Mouse (Mus musculus): ENCODE results near the gene Sez6l2.

The Sez6l2 gene

GRCm38 (mm10) chr7:127008239-127009019 lies 58.1 kb downstream of the Sez6l2 start:
- peak; percentile 83 to 85 for DNase-seq (ENCODE audit: low spot score in 2 of 2)

GRCm38 (mm10) chr7:127009307-127010085 lies 59.1 kb downstream of the Sez6l2 start:
- no peak for DNase-seq (ENCODE audit: low spot score in 2 of 2)

GRCm38 (mm10) chr7:127011051-127011450 lies 60.7 kb downstream of the Sez6l2 start:
- DNase-seq (ENCODE audit: low spot score in 2 of 2): no peak

- DNase-seq (ENCODE audit: low spot score in 2 of 2): no peak
Observed at GRCm38 (mm10) chr7:127011717-127012116, 61.4 kb downstream of the Sez6l2 start.

GRCm38 (mm10) chr7:127012374-127012773 lies 62.0 kb downstream of the Sez6l2 start:
- no peak for DNase-seq (ENCODE audit: low spot score in 2 of 2)

GRCm38 (mm10) chr7:127012845-127013244 lies 62.5 kb downstream of the Sez6l2 start:
- no peak for DNase-seq (ENCODE audit: low spot score in 2 of 2)

- no peak for DNase-seq (ENCODE audit: low spot score in 2 of 2)
Observed at GRCm38 (mm10) chr7:127013385-127013784, 63.0 kb downstream of the Sez6l2 start.

GRCm38 (mm10) chr7:127014320-127014719 lies 64.0 kb downstream of the Sez6l2 start, which contains the start of gene Mvp:
Gene Mvp (minus strand): TSS chr7:127014621.
- DNase-seq (ENCODE audit: low spot score in 2 of 2): peak in 1 of 2 experiments; percentile 13

- DNase-seq (ENCODE audit: low spot score in 2 of 2): no peak
Observed at GRCm38 (mm10) chr7:127014993-127015392, 64.6 kb downstream of the Sez6l2 start.

- no peak for DNase-seq (ENCODE audit: low spot score in 2 of 2)
Observed at GRCm38 (mm10) chr7:127016081-127016480, 65.7 kb downstream of the Sez6l2 start.

GRCm38 (mm10) chr7:127016481-127016485 lies 65.9 kb downstream of the Sez6l2 start, which contains the start of gene Pagr1b:
Gene Pagr1b (minus strand): TSS chr7:127016484.
- no peak for DNase-seq (ENCODE audit: low spot score in 2 of 2)

GRCm38 (mm10) chr7:127016486-127016938 lies 66.1 kb downstream of the Sez6l2 start:
- DNase-seq (ENCODE audit: low spot score in 2 of 2): peak in 1 of 2 experiments; percentile 65

GRCm38 (mm10) chr7:127016971-127017949 lies 66.9 kb downstream of the Sez6l2 start, which contains the start of gene Pagr1a:
Gene Pagr1a (minus strand): TSS chr7:127017352.
- peak; percentile 98 for DNase-seq (ENCODE audit: low spot score in 2 of 2)

- no peak for DNase-seq (ENCODE audit: low spot score in 2 of 2)
Observed at GRCm38 (mm10) chr7:127017950-127018345, 67.6 kb downstream of the Sez6l2 start.

GRCm38 (mm10) chr7:127018416-127019305 lies 68.3 kb downstream of the Sez6l2 start:
- DNase-seq (ENCODE audit: low spot score in 2 of 2): peak in 1 of 2 experiments; percentile 21

- no peak for DNase-seq (ENCODE audit: low spot score in 2 of 2)
Observed at GRCm38 (mm10) chr7:127019306-127019960, 69.1 kb downstream of the Sez6l2 start.

- peak in 1 of 2 experiments; percentile 36 for DNase-seq (ENCODE audit: low spot score in 2 of 2)
Observed at GRCm38 (mm10) chr7:127020031-127020430, 69.7 kb downstream of the Sez6l2 start.

Measured in frontal cortex, postnatal 36 days (tissue).